Mouse (Mus musculus) R1 (cell line): ENCODE measurements at regions not wholly inside any gene's neighbourhood (a gene's known extent, or its start where the extent isn't known, plus 50 kb on each side); places are given as distances from the start of the nearest gene placed in this dataset.

Experiments
- DNase-seq: peaks from one replicate; pipeline ENCODE4 v3.0.0-alpha.2; 2018; ENCODE audit warnings: low read depth, low spot score

GRCm38 (mm10) chr6:34246512-34246911 is 69.6 kb upstream of the Slc35b4 start:
- DNase-seq = no peak

- DNase-seq = no peak
Measured at GRCm38 (mm10) chr6:34243001-34243400, 66.1 kb upstream of the Slc35b4 start.

DNA sequence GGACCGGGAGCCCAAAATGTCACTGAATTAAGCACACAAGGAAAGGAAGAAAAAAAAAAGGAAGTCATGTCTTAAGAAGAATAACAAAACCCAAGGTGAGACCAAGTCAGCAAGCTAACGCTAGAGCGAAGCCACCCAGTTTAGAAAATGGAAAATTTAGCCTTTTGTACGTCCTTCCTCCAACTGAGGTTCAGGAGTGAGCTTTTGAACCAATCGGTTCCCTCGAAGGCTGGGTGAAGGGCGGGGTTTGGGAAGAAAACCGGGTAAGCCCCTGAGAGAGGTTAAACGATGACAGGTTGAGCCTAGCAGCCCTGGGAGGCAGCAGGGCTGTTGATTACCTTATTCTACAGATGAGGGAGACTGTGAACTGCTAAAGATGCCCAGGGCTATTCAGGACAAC is 65.6 kb upstream of the Slc35b4 start:
- peak; percentile 62 for DNase-seq

DNA sequence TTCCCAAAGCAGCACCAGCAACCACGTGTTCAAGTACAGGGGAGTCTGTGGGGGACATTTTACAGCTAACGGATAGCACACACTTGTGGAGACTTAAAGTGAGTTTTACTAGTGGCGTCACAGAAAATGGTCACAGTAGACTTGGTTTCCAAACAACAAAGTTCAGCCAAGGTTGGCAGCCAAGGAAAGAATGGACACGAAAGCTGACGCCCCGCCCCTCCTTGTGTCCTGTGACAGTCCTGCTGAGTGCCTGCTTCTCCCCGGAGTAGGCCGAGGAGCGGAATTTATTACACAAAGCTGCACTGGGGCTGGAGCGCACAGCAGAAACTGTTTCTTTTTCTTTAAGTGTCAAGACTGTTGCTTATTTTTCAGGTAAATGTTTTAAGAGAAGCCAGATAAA is 58.2 kb upstream of the Slc35b4 start:
- DNase-seq = no peak

GRCm38 (mm10) chr6:34234443-34235020 is 57.6 kb upstream of the Slc35b4 start:
- DNase-seq = no peak

- peak; percentile 61 for DNase-seq
Measured at GRCm38 (mm10) chr6:34230768-34231381, 54.0 kb upstream of the Slc35b4 start.

- DNase-seq = no peak
Measured at GRCm38 (mm10) chr6:34227131-34227530, 50.2 kb upstream of the Slc35b4 start.
